Mouse (Mus musculus) forebrain, embryonic 10.5 days (tissue): ENCODE results near the gene Daam2. TPM values are rescaled to one million over a fixed set of nuclear protein-coding genes. Genes with fewer than 3 reads are reported as not detected.

Experiments
- DNase-seq: peaks from one replicate; pipeline ENCODE4 v3.0.0-alpha.2; 2017; ENCODE audit warnings: low spot score; ENCODE audit errors: extremely low spot score
- H3K27ac ChIP-seq: fragments of 300-500 bp; sonication (generic); 2 replicates; pipeline ENCODE4 v1.5.1; 2016; ENCODE audit warnings: mild to moderate bottlenecking
- H3K27me3 ChIP-seq: fragments of 300-500 bp; sonication (generic); 2 replicates; pipeline ENCODE4 v1.6.1; 2016; ENCODE audit warnings: mild to moderate bottlenecking; ENCODE audit not compliant: poor library complexity, severe bottlenecking
- H3K36me3 ChIP-seq: fragments of 300-500 bp; sonication (generic); replicated peaks from 2 replicates; pipeline ENCODE4 v1.6.1; 2016; ENCODE audit warnings: mild to moderate bottlenecking, moderate library complexity
- H3K4me1 ChIP-seq: fragments of 300-500 bp; sonication (generic); 2 replicates; pipeline ENCODE4 v1.6.1; 2016
- H3K4me3 ChIP-seq: fragments of 300-500 bp; sonication (generic); 2 replicates; pipeline ENCODE4 v1.5.1; 2016; ENCODE audit warnings: mild to moderate bottlenecking, moderate library complexity
- H3K9me3 ChIP-seq: fragments of 300-500 bp; sonication (generic); 2 replicates; pipeline ENCODE4 v1.6.1; 2016; ENCODE audit warnings: mild to moderate bottlenecking, moderate library complexity
- WGBS: fragments of 180-500 bp; shearing (Covaris S2); methylation state at CpG from one replicate; pipeline ENCODE4 v1.1.7; 2016; 5-methylcytosine and 5-hydroxymethylcytosine counted together
- polyA plus RNA-seq: library from polyadenylated mRNA; unstranded; fragments of >200 nt; fragmentation: Nextera tagmentation; extraction: Ambion mirVana; gene quantifications from 2 replicates; pipeline ENCODE4 v1.2.1, GENCODE M21; 2016

Daam2 gene
- polyA plus RNA-seq, 1 experiment from 2014 or later = 1.7 TPM

- H3K27me3 ChIP-seq = no peaks in the 10 kb centered on the region
- 89% methylated on average over 4 of the region's 4 CpGs for WGBS
- H3K4me1 ChIP-seq = peaks cover 9% of the 10 kb centered on the region; the same call in 1 of the 2 replicates
- H3K36me3 ChIP-seq = no peaks in the 10 kb centered on the region
- H3K9me3 ChIP-seq = no peaks in the 10 kb centered on the region
- H3K27ac ChIP-seq = no peak overlapping the region
- H3K4me3 ChIP-seq = no peak overlapping the region
- no peak for DNase-seq
These were observed 36.1 kb downstream of the Daam2 start for GRCm38 (mm10) chr17:49528033-49528432.

GRCm38 (mm10) chr17:49526566-49526965, 37.6 kb downstream of the Daam2 start:
- no peaks in the 10 kb centered on the region for H3K9me3 ChIP-seq
- no peaks in the 10 kb centered on the region for H3K36me3 ChIP-seq
- H3K4me3 ChIP-seq = no peak overlapping the region
- H3K27me3 ChIP-seq = no peaks in the 10 kb centered on the region
- no peak for DNase-seq
- peaks cover 14% of the 10 kb centered on the region for H3K4me1 ChIP-seq
- WGBS = 88% methylated on average over 5 of the region's 5 CpGs
- no peak overlapping the region for H3K27ac ChIP-seq

GRCm38 (mm10) chr17:49525911-49526310, 38.2 kb downstream of the Daam2 start:
- peaks cover 14% of the 10 kb centered on the region for H3K4me1 ChIP-seq
- no peak overlapping the region for H3K4me3 ChIP-seq
- H3K9me3 ChIP-seq = no peaks in the 10 kb centered on the region
- 90% methylated on average over 4 of the region's 4 CpGs for WGBS
- no peaks in the 10 kb centered on the region for H3K27me3 ChIP-seq
- DNase-seq = no peak
- no peaks in the 10 kb centered on the region for H3K36me3 ChIP-seq
- no peak overlapping the region for H3K27ac ChIP-seq

GRCm38 (mm10) chr17:49524584-49524983, 39.6 kb downstream of the Daam2 start:
- Histone ChIP-seq H3K4me1 (peaks cover 14% of the 10 kb centered on the region), H3K36me3 (no peaks in the 10 kb centered on the region), H3K4me3 (no peak overlapping the region), H3K9me3 (no peaks in the 10 kb centered on the region), H3K27me3 (no peaks in the 10 kb centered on the region), H3K27ac (no peak overlapping the region)
- DNase-seq = no peak
- 48% methylated on average over 2 of the region's 2 CpGs for WGBS

GRCm38 (mm10) chr17:49522435-49522834, 41.7 kb downstream of the Daam2 start:
- Histone ChIP-seq H3K4me1 (peaks cover 14% of the 10 kb centered on the region), H3K27ac (no peak overlapping the region), H3K36me3 (no peaks in the 10 kb centered on the region), H3K27me3 (no peaks in the 10 kb centered on the region), H3K9me3 (no peaks in the 10 kb centered on the region), H3K4me3 (no peak overlapping the region)
- WGBS = 30% methylated on average over 2 of the region's 2 CpGs
- no peak for DNase-seq

- no peak overlapping the region for H3K4me3 ChIP-seq
- no peak overlapping the region for H3K27ac ChIP-seq
- no peaks in the 10 kb centered on the region for H3K36me3 ChIP-seq
- H3K9me3 ChIP-seq = no peaks in the 10 kb centered on the region
- H3K4me1 ChIP-seq = peaks cover 14% of the 10 kb centered on the region
- H3K27me3 ChIP-seq = no peaks in the 10 kb centered on the region
- WGBS = 62% methylated on average over 7 of the region's 7 CpGs
- no peak for DNase-seq
These were observed 42.1 kb downstream of the Daam2 start for GRCm38 (mm10) chr17:49522002-49522401.

- Histone ChIP-seq H3K4me1 (peaks cover 14% of the 10 kb centered on the region), H3K4me3 (no peak overlapping the region), H3K27ac (no peak overlapping the region), H3K27me3 (no peaks in the 10 kb centered on the region), H3K9me3 (no peaks in the 10 kb centered on the region), H3K36me3 (no peaks in the 10 kb centered on the region)
- no peak for DNase-seq
- WGBS = 78% methylated on average over 6 of the region's 6 CpGs
These were observed 43.5 kb downstream of the Daam2 start for GRCm38 (mm10) chr17:49520674-49521073.

- H3K9me3 ChIP-seq = no peaks in the 10 kb centered on the region
- H3K36me3 ChIP-seq = no peaks in the 10 kb centered on the region
- peaks cover 14% of the 10 kb centered on the region for H3K4me1 ChIP-seq
- H3K4me3 ChIP-seq = no peak overlapping the region
- no peaks in the 10 kb centered on the region for H3K27me3 ChIP-seq
- no peak overlapping the region for H3K27ac ChIP-seq
- 72% methylated on average over 7 of the region's 7 CpGs for WGBS
- no peak for DNase-seq
These were observed 44.4 kb downstream of the Daam2 start for GRCm38 (mm10) chr17:49519576-49520247.

GRCm38 (mm10) chr17:49517091-49517490, 47.1 kb downstream of the Daam2 start:
- Histone ChIP-seq H3K27ac (no peak overlapping the region), H3K36me3 (no peaks in the 10 kb centered on the region), H3K9me3 (no peaks in the 10 kb centered on the region), H3K4me1 (no peaks in the 10 kb centered on the region), H3K4me3 (no peak overlapping the region), H3K27me3 (no peaks in the 10 kb centered on the region)
- 68% methylated on average over 3 of the region's 3 CpGs for WGBS
- DNase-seq = no peak

GRCm38 (mm10) chr17:49515678-49516077, 48.5 kb downstream of the Daam2 start:
- 84% methylated on average over 4 of the region's 4 CpGs for WGBS
- Histone ChIP-seq H3K36me3 (no peaks in the 10 kb centered on the region), H3K27ac (no peak overlapping the region), H3K27me3 (no peaks in the 10 kb centered on the region), H3K9me3 (no peaks in the 10 kb centered on the region), H3K4me3 (no peak overlapping the region), H3K4me1 (no peaks in the 10 kb centered on the region)
- no peak for DNase-seq

- H3K9me3 ChIP-seq = no peaks in the 10 kb centered on the region
- no peaks in the 10 kb centered on the region for H3K4me1 ChIP-seq
- no peaks in the 10 kb centered on the region for H3K27me3 ChIP-seq
- H3K27ac ChIP-seq = no peak overlapping the region
- H3K4me3 ChIP-seq = no peak overlapping the region
- no peaks in the 10 kb centered on the region for H3K36me3 ChIP-seq
- no peak for DNase-seq
- 84% methylated on average over 3 of the region's 3 CpGs for WGBS
These were observed 49.0 kb downstream of the Daam2 start for GRCm38 (mm10) chr17:49515141-49515540.

GRCm38 (mm10) chr17:49512671-49513085, 51.5 kb downstream of the Daam2 start:
- Histone ChIP-seq H3K36me3 (no peaks in the 10 kb centered on the region), H3K4me1 (no peaks in the 10 kb centered on the region), H3K27ac (no peak overlapping the region), H3K9me3 (no peaks in the 10 kb centered on the region), H3K27me3 (no peaks in the 10 kb centered on the region), H3K4me3 (no peak overlapping the region)
- no peak for DNase-seq
- WGBS = 83% methylated on average over 5 of the region's 5 CpGs

GRCm38 (mm10) chr17:49509431-49509830, 54.7 kb downstream of the Daam2 start:
- no peaks in the 10 kb centered on the region for H3K27me3 ChIP-seq
- no peak overlapping the region for H3K4me3 ChIP-seq
- H3K4me1 ChIP-seq = no peaks in the 10 kb centered on the region
- no peaks in the 10 kb centered on the region for H3K9me3 ChIP-seq
- no peak overlapping the region for H3K27ac ChIP-seq
- WGBS = 92% methylated on average over 16 of the region's 16 CpGs
- DNase-seq = no peak
- no peaks in the 10 kb centered on the region for H3K36me3 ChIP-seq
